8 mouse cellular contexts compared by ENCODE assay signal in genomic region chr2:172370411-172371223, GRCm38 (mm10). TPM values are rescaled to one million over a fixed set of nuclear protein-coding genes. Genes with fewer than 3 reads are reported as not detected.
DNase-seq lines count a peak whose midpoint lies in the region; ATAC-seq lines count a peak whose summit lies in the region.

Gene Aurka, minus strand, starts transcription at chr2:172370535.
Gene Cstf1, plus strand, starts transcription at chr2:172370681.

- H3K27me3 ChIP-seq in heart, embryonic 14.5 days (ENCODE audit: control insufficient read depth, insufficient read depth, low read length): no peaks in the 10 kb centered on the region
- no peaks in the 10 kb centered on the region for H3K27me3 ChIP-seq in liver, embryonic 13.5 days
- no peaks in the 10 kb centered on the region for H3K27me3 ChIP-seq in stomach, embryonic 16.5 days (ENCODE audit: control insufficient read depth, insufficient read depth, low read length)

- peak within 1 kb of the TSS; percentile 68 to 85 for H3K4me3 ChIP-seq in heart, embryonic 14.5 days (ENCODE audit: control insufficient read depth in 1 of 2, insufficient read depth in 1 of 2, low read depth in 1 of 2, low read length in 2 of 2)
- H3K4me3 ChIP-seq in liver, embryonic 13.5 days (replicated peaks): peak within 1 kb of the TSS; percentile 85
- H3K4me3 ChIP-seq in stomach, embryonic 16.5 days (replicated peaks; ENCODE audit: low read length): peak within 1 kb of the TSS; percentile 96

- under 1% methylated on average over 66 of the region's 66 CpGs for WGBS in heart, embryonic 14.5 days
- under 1% methylated on average over 66 of the region's 66 CpGs for WGBS in liver, embryonic 13.5 days (ENCODE audit: insufficient replicate concordance)
- under 1% methylated on average over 66 of the region's 66 CpGs for WGBS in stomach, embryonic 16.5 days

- peak within 1 kb of the TSS; percentile 91 for H3K9ac ChIP-seq in heart, embryonic 14.5 days (ENCODE audit: low read length)
- H3K9ac ChIP-seq in liver, embryonic 13.5 days: peak within 1 kb of the TSS; percentile 93
- peak within 1 kb of the TSS; percentile 97 for H3K9ac ChIP-seq in stomach, embryonic 16.5 days (ENCODE audit: low read length)

- peaks cover 4 to 26% of the 10 kb centered on the region in 2 experiments for H3K4me1 ChIP-seq in heart, embryonic 14.5 days (ENCODE audit: control insufficient read depth in 2 of 2, insufficient read depth in 2 of 2, low read length in 2 of 2)
- peaks cover 53% of the 10 kb centered on the region for H3K4me1 ChIP-seq in liver, embryonic 13.5 days (replicated peaks)
- peaks cover 19% of the 10 kb centered on the region for H3K4me1 ChIP-seq in stomach, embryonic 16.5 days (ENCODE audit: control insufficient read depth, insufficient read depth, low read length)

- peak; percentile 94 for DNase-seq in c-Kit-negative CD71-positive TER-119-positive erythroid progenitor cells, embryonic 14.5 days (ENCODE audit: low read depth, low spot score)
- peak; percentile 96 for DNase-seq in fibroblast of lung, adult 2 months (ENCODE audit: low read depth)
- peak; percentile 97 for DNase-seq in kidney, postnatal 14 days
- DNase-seq in liver, embryonic 13.5 days: peak; percentile 93
- peak; percentile 98 for DNase-seq in neural tube, embryonic 10.5 days (ENCODE audit: extremely low spot score, low spot score)

- H3K27ac ChIP-seq in heart, embryonic 14.5 days (replicated peaks in 1 of 2; ENCODE audit: control insufficient read depth in 1 of 2, insufficient read depth in 1 of 2, low read depth in 2 of 2, low read length in 2 of 2): peak within 1 kb of the TSS; percentile 83 to 87
- peak within 1 kb of the TSS; percentile 81 for H3K27ac ChIP-seq in liver, embryonic 13.5 days
- H3K27ac ChIP-seq in stomach, embryonic 16.5 days (ENCODE audit: low read length): peak within 1 kb of the TSS; percentile 84

- H3K36me3 ChIP-seq in heart, embryonic 14.5 days (ENCODE audit: control insufficient read depth, insufficient read depth, low read length): peaks cover 59% of the 10 kb centered on the region
- H3K36me3 ChIP-seq in liver, embryonic 13.5 days: peaks cover 69% of the 10 kb centered on the region
- H3K36me3 ChIP-seq in stomach, embryonic 16.5 days (ENCODE audit: control insufficient read depth, insufficient read depth, low read length): peaks cover 23% of the 10 kb centered on the region

- H3K9me3 ChIP-seq in heart, embryonic 14.5 days (ENCODE audit: control insufficient read depth, low read length): no peaks in the 10 kb centered on the region
- no peaks in the 10 kb centered on the region for H3K9me3 ChIP-seq in liver, embryonic 13.5 days (replicated peaks)
- H3K9me3 ChIP-seq in stomach, embryonic 16.5 days (replicated peaks; ENCODE audit: control insufficient read depth, low read length): no peaks in the 10 kb centered on the region

- ATAC-seq in CD4-positive, CD25-positive, alpha-beta regulatory T cell, adult 4 months: peak; percentile 97
- peak; percentile 95 for ATAC-seq in heart, embryonic 14.5 days (ENCODE audit: insufficient number of reproducible peaks, insufficient read depth, low FRiP score, low read depth)
- peak; percentile 96 for ATAC-seq in liver, embryonic 13.5 days (ENCODE audit: low read depth)
- peak; percentile 98 for ATAC-seq in stomach, embryonic 16.5 days (ENCODE audit: insufficient read depth, low FRiP score)

- peak within 1 kb of the TSS; percentile 80 for H3K4me2 ChIP-seq in heart, embryonic 14.5 days (ENCODE audit: low read length)
- H3K4me2 ChIP-seq in liver, embryonic 13.5 days: peak within 1 kb of the TSS; percentile 88
- peak within 1 kb of the TSS; percentile 70 for H3K4me2 ChIP-seq in stomach, embryonic 16.5 days (ENCODE audit: low read depth, low read length)

RNA-seq across cellular contexts. Expression of gene Aurka, which starts in this region (rescaled TPM):
- polyA plus RNA-seq in CD4-positive, CD25-positive, alpha-beta regulatory T cell, adult 4 months (2017; shearing (Covaris generic)): 1 to 10 TPM; 4.0 to 9.2 TPM
- polyA plus RNA-seq in heart, embryonic 14.5 days (2014; fragmentation: Nextera tagmentation; extraction: Ambion mirVana): 79.0 and 88.9 TPM in 2 replicates
- 142 and 172 TPM in 2 replicates for polyA plus RNA-seq in liver, embryonic 13.5 days (2015; fragmentation: Nextera tagmentation; extraction: Ambion mirVana)
- polyA plus RNA-seq in stomach, embryonic 16.5 days (2015; fragmentation: Nextera tagmentation; extraction: Ambion mirVana): 81.6 and 82.0 TPM in 2 replicates

RNA-seq across cellular contexts. Expression of gene Cstf1, which starts in this region (rescaled TPM):
- polyA plus RNA-seq in CD4-positive, CD25-positive, alpha-beta regulatory T cell, adult 4 months (2017; shearing (Covaris generic)): 10 to 100 TPM; 37.0 to 48.5 TPM
- polyA plus RNA-seq in heart, embryonic 14.5 days (2014; fragmentation: Nextera tagmentation; extraction: Ambion mirVana): 28.1 and 30.3 TPM in 2 replicates
- polyA plus RNA-seq in liver, embryonic 13.5 days (2015; fragmentation: Nextera tagmentation; extraction: Ambion mirVana): 25.0 and 31.4 TPM in 2 replicates
- 30.1 and 31.2 TPM in 2 replicates for polyA plus RNA-seq in stomach, embryonic 16.5 days (2015; fragmentation: Nextera tagmentation; extraction: Ambion mirVana)

Comparison
In these comparisons a context has a peak if more than half of its experiments do, and no peak if none do; other contexts are left out.
1. Peak in every context shown above with its lines: DNase-seq, ATAC-seq, H3K4me3 ChIP-seq and H3K27ac ChIP-seq.